Mouse (Mus musculus): ENCODE measurements around the gene Copa. TPM values are rescaled to one million over a fixed set of nuclear protein-coding genes. Genes with fewer than 3 reads are reported as not detected.

Gene Copa
- polyA plus RNA-seq (2016; fragmentation: Nextera tagmentation; extraction: Ambion mirVana), result 188 and 218 TPM in 2 replicates

GRCm38 (mm10) chr1:172082101-172082898 is at the start of gene Copa, which contains the start of gene Ncstn:
Copa (plus strand) TSS chr1:172082529.
Ncstn (minus strand) TSS chr1:172082795.
- peaks cover 14% of the 10 kb centered on the region; the same call in 1 of the 2 replicates for H3K4me1 ChIP-seq
- WGBS, result under 1% methylated on average over 40 of the region's 40 CpGs
- H3K4me3 ChIP-seq, result peak within 1 kb of the TSS; percentile 70
- H3K9me3 ChIP-seq, result no peaks in the 10 kb centered on the region
- H3K27me3 ChIP-seq (ENCODE audit: insufficient read depth, poor library complexity, severe bottlenecking), result no peaks in the 10 kb centered on the region
- H3K36me3 ChIP-seq, result peaks cover 30% of the 10 kb centered on the region
- H3K27ac ChIP-seq, result peak within 1 kb of the TSS; percentile 93
- DNase-seq (ENCODE audit: low spot score), result peak; percentile 97

- DNase-seq (ENCODE audit: low spot score), result no peak
- H3K27me3 ChIP-seq (ENCODE audit: insufficient read depth, poor library complexity, severe bottlenecking), result peaks cover 39% of the 10 kb centered on the region
- H3K4me1 ChIP-seq, result peaks cover 18% of the 10 kb centered on the region
- no peaks in the 10 kb centered on the region for H3K9me3 ChIP-seq
- H3K27ac ChIP-seq, result no peak overlapping the region
- no peaks in the 10 kb centered on the region for H3K36me3 ChIP-seq
- H3K4me3 ChIP-seq, result no peak overlapping the region
- WGBS, result 61% methylated on average over 8 of the region's 8 CpGs
Observed at GRCm38 (mm10) chr1:172046410-172046809, 35.9 kb upstream of the Copa start.

GRCm38 (mm10) chr1:172046938-172047337 is 35.4 kb upstream of the Copa start:
- Histone ChIP-seq H3K4me3 (no peak overlapping the region), H3K27me3 (ENCODE audit: insufficient read depth, poor library complexity, severe bottlenecking) (peaks cover 43% of the 10 kb centered on the region), H3K27ac (no peak overlapping the region), H3K9me3 (no peaks in the 10 kb centered on the region), H3K4me1 (peaks cover 18% of the 10 kb centered on the region), H3K36me3 (no peaks in the 10 kb centered on the region)
- DNase-seq (ENCODE audit: low spot score), result peak; percentile 92
- 15% methylated on average over 5 of the region's 5 CpGs for WGBS

- Histone ChIP-seq H3K9me3 (no peaks in the 10 kb centered on the region), H3K36me3 (no peaks in the 10 kb centered on the region), H3K27me3 (ENCODE audit: insufficient read depth, poor library complexity, severe bottlenecking) (peaks cover 56% of the 10 kb centered on the region), H3K4me1 (peaks cover 25% of the 10 kb centered on the region), H3K4me3 (peak overlapping the region; percentile 37), H3K27ac (peak overlapping the region; percentile 56; the same call in 1 of the 2 replicates)
- 35% methylated on average over 6 of the region's 6 CpGs for WGBS
- DNase-seq (ENCODE audit: low spot score), result no peak
Observed at GRCm38 (mm10) chr1:172048241-172048734, 34.0 kb upstream of the Copa start.

- WGBS, result 26% methylated on average over 13 of the region's 13 CpGs
- Histone ChIP-seq H3K9me3 (no peaks in the 10 kb centered on the region), H3K36me3 (no peaks in the 10 kb centered on the region), H3K27me3 (ENCODE audit: insufficient read depth, poor library complexity, severe bottlenecking) (peaks cover 66% of the 10 kb centered on the region), H3K4me3 (no peak overlapping the region), H3K27ac (no peak overlapping the region), H3K4me1 (peaks cover 29% of the 10 kb centered on the region)
- DNase-seq (ENCODE audit: low spot score), result no peak
Observed at GRCm38 (mm10) chr1:172049131-172049782, 33.1 kb upstream of the Copa start.

- H3K4me3 ChIP-seq, result peak overlapping the region; percentile 59
- H3K27ac ChIP-seq, result no peak overlapping the region
- DNase-seq (ENCODE audit: low spot score), result no peak
- H3K4me1 ChIP-seq, result peaks cover 34% of the 10 kb centered on the region
- H3K9me3 ChIP-seq, result no peaks in the 10 kb centered on the region
- WGBS, result 7% methylated on average over 10 of the region's 10 CpGs
- no peaks in the 10 kb centered on the region for H3K36me3 ChIP-seq
- H3K27me3 ChIP-seq (ENCODE audit: insufficient read depth, poor library complexity, severe bottlenecking), result peaks cover 87% of the 10 kb centered on the region
Observed at GRCm38 (mm10) chr1:172052766-172053279, 29.5 kb upstream of the Copa start.

- H3K36me3 ChIP-seq, result no peaks in the 10 kb centered on the region
- WGBS, result 1% methylated on average over 42 of the region's 42 CpGs
- H3K4me3 ChIP-seq, result peak overlapping the region; percentile 59
- no peaks in the 10 kb centered on the region for H3K9me3 ChIP-seq
- H3K4me1 ChIP-seq, result peaks cover 35% of the 10 kb centered on the region
- DNase-seq (ENCODE audit: low spot score), result no peak
- H3K27ac ChIP-seq, result peak overlapping the region; percentile 42; the same call in 1 of the 2 replicates
- H3K27me3 ChIP-seq (ENCODE audit: insufficient read depth, poor library complexity, severe bottlenecking), result peaks cover 86% of the 10 kb centered on the region
Observed at GRCm38 (mm10) chr1:172053541-172054440, 28.5 kb upstream of the Copa start.

GRCm38 (mm10) chr1:172056251-172056650 is 26.1 kb upstream of the Copa start:
- no peaks in the 10 kb centered on the region for H3K9me3 ChIP-seq
- peaks cover 85% of the 10 kb centered on the region for H3K27me3 ChIP-seq (ENCODE audit: insufficient read depth, poor library complexity, severe bottlenecking)
- peaks cover 37% of the 10 kb centered on the region for H3K4me1 ChIP-seq
- H3K27ac ChIP-seq, result no peak overlapping the region
- no peak overlapping the region for H3K4me3 ChIP-seq
- H3K36me3 ChIP-seq, result no peaks in the 10 kb centered on the region
- WGBS, result 53% methylated on average over 4 of the region's 4 CpGs
- DNase-seq (ENCODE audit: low spot score), result no peak

GRCm38 (mm10) chr1:172057491-172057921 is 24.8 kb upstream of the Copa start, which contains the start of gene Nhlh1:
Nhlh1 (minus strand) TSS chr1:172057573.
- Histone ChIP-seq H3K4me1 (peaks cover 41% of the 10 kb centered on the region), H3K27me3 (ENCODE audit: insufficient read depth, poor library complexity, severe bottlenecking) (peaks cover 75% of the 10 kb centered on the region), H3K9me3 (no peaks in the 10 kb centered on the region), H3K27ac (0 out of 2 replicates have a peak within 1 kb of the TSS, but pooled peaks have one; percentile 1), H3K36me3 (no peaks in the 10 kb centered on the region), H3K4me3 (no peak within 1 kb of the TSS)
- DNase-seq (ENCODE audit: low spot score), result no peak
- WGBS, result 53% methylated on average over 2 of the region's 2 CpGs

GRCm38 (mm10) chr1:172058321-172058720 is 24.0 kb upstream of the Copa start:
- Histone ChIP-seq H3K27me3 (ENCODE audit: insufficient read depth, poor library complexity, severe bottlenecking) (peaks cover 67% of the 10 kb centered on the region), H3K27ac (0 out of 2 replicates have a peak overlapping the region, but pooled peaks have one; percentile 1), H3K4me1 (peaks cover 36% of the 10 kb centered on the region), H3K4me3 (no peak overlapping the region), H3K9me3 (no peaks in the 10 kb centered on the region), H3K36me3 (no peaks in the 10 kb centered on the region)
- WGBS, result 64% methylated on average over 6 of the region's 6 CpGs
- DNase-seq (ENCODE audit: low spot score), result no peak

- no peak for DNase-seq (ENCODE audit: low spot score)
- Histone ChIP-seq H3K36me3 (peaks cover 2% of the 10 kb centered on the region; the same call in 1 of the 2 replicates), H3K4me1 (peaks cover 36% of the 10 kb centered on the region), H3K9me3 (no peaks in the 10 kb centered on the region), H3K4me3 (no peak overlapping the region), H3K27me3 (ENCODE audit: insufficient read depth, poor library complexity, severe bottlenecking) (peaks cover 62% of the 10 kb centered on the region), H3K27ac (no peak overlapping the region)
- 69% methylated on average over 7 of the region's 7 CpGs for WGBS
Observed at GRCm38 (mm10) chr1:172058874-172059273, 23.5 kb upstream of the Copa start.

GRCm38 (mm10) chr1:172060659-172061058 is 21.7 kb upstream of the Copa start:
- peaks cover 44% of the 10 kb centered on the region for H3K27me3 ChIP-seq (ENCODE audit: insufficient read depth, poor library complexity, severe bottlenecking)
- H3K27ac ChIP-seq, result no peak overlapping the region
- H3K36me3 ChIP-seq, result peaks cover 20% of the 10 kb centered on the region
- WGBS, result 48% methylated on average over 4 of the region's 4 CpGs
- no peaks in the 10 kb centered on the region for H3K9me3 ChIP-seq
- peaks cover 31% of the 10 kb centered on the region for H3K4me1 ChIP-seq
- H3K4me3 ChIP-seq, result no peak overlapping the region
- no peak for DNase-seq (ENCODE audit: low spot score)

Data from heart, embryonic 10.5 days (tissue).